32 mouse cellular contexts compared by ENCODE assay signal in genomic region chr16:12700088-12700487, GRCm38 (mm10).
"Had no signal": no experiment of that assay in that cellular context is flagged by ENCODE, and none has a peak within 500 bp of the region (broad histone marks: within the 10 kb centered on the region; RNA-seq: fewer than 3 reads in every experiment).

No protein-coding gene starts in this region.

- H3K9me3 ChIP-seq: limb, embryonic 10.5 days; limb, embryonic 12.5 days; limb, embryonic 13.5 days; limb, embryonic 15.5 days; liver, embryonic 12.5 days; liver, embryonic 13.5 days; liver, embryonic 15.5 days; lung, embryonic 15.5 days; midbrain, embryonic 10.5 days; midbrain, embryonic 12.5 days; midbrain, embryonic 13.5 days; midbrain, embryonic 15.5 days; neural tube, embryonic 12.5 days; neural tube, embryonic 13.5 days had no signal

- H3K27ac ChIP-seq: limb, embryonic 10.5 days; limb, embryonic 12.5 days; limb, embryonic 13.5 days; limb, embryonic 15.5 days; liver, embryonic 12.5 days; liver, embryonic 13.5 days; liver, embryonic 14.5 days; liver, embryonic 15.5 days; lung, embryonic 15.5 days; macrophage; midbrain, embryonic 10.5 days; midbrain, embryonic 12.5 days; midbrain, embryonic 13.5 days; midbrain, embryonic 15.5 days; neural tube, embryonic 12.5 days; neural tube, embryonic 13.5 days had no signal

- H3K4me2 ChIP-seq: limb, embryonic 12.5 days; limb, embryonic 13.5 days; limb, embryonic 15.5 days; liver, embryonic 11.5 days; liver, embryonic 12.5 days; liver, embryonic 13.5 days; liver, embryonic 15.5 days; lung, embryonic 14.5 days; lung, embryonic 15.5 days; midbrain, embryonic 11.5 days; midbrain, embryonic 12.5 days; midbrain, embryonic 13.5 days; midbrain, embryonic 15.5 days; neural tube, embryonic 12.5 days; neural tube, embryonic 13.5 days had no signal

- H3K9ac ChIP-seq: limb, embryonic 12.5 days; limb, embryonic 13.5 days; limb, embryonic 15.5 days; liver, embryonic 12.5 days; liver, embryonic 13.5 days; liver, embryonic 14.5 days; liver, embryonic 15.5 days; liver, postnatal 0 days; lung, embryonic 14.5 days; lung, embryonic 15.5 days; midbrain, embryonic 12.5 days; midbrain, embryonic 13.5 days; midbrain, embryonic 15.5 days; neural tube, embryonic 12.5 days; neural tube, embryonic 13.5 days had no signal

- ATAC-seq: liver, embryonic 12.5 days; liver, postnatal 0 days; lung, postnatal 0 days had no signal

- H3K4me1 ChIP-seq: limb, embryonic 10.5 days; limb, embryonic 12.5 days; limb, embryonic 13.5 days; limb, embryonic 15.5 days; megakaryocyte, embryonic 14.5 days; midbrain, embryonic 10.5 days; midbrain, embryonic 13.5 days; neural tube, embryonic 12.5 days; neural tube, embryonic 13.5 days had no signal

- DNase-seq: left cerebral cortex, postnatal 4 days; liver; liver, embryonic 13.5 days; liver, postnatal 0 days; lung, adult 18-20 months; lung, adult 2 months; lung, embryonic 14.5 days; lung, postnatal 10 days; lung, postnatal 14 days; lung, postnatal 36 days; lung, postnatal 4 days; midbrain, embryonic 14.5 days had no signal

- H3K27me3 ChIP-seq: limb, embryonic 12.5 days; limb, embryonic 13.5 days; limb, embryonic 15.5 days; liver, embryonic 12.5 days; liver, embryonic 13.5 days; liver, embryonic 15.5 days; lung, embryonic 15.5 days; megakaryocyte, embryonic 14.5 days; midbrain, embryonic 12.5 days; midbrain, embryonic 13.5 days; midbrain, embryonic 15.5 days; neural tube, embryonic 12.5 days; neural tube, embryonic 13.5 days had no signal

- H3K4me3 ChIP-seq: limb, embryonic 10.5 days; limb, embryonic 12.5 days; limb, embryonic 13.5 days; limb, embryonic 15.5 days; liver, embryonic 12.5 days; liver, embryonic 13.5 days; liver, embryonic 15.5 days; lung, embryonic 15.5 days; megakaryocyte, embryonic 14.5 days; midbrain, embryonic 10.5 days; midbrain, embryonic 12.5 days; midbrain, embryonic 13.5 days; midbrain, embryonic 15.5 days; myocyte; neural tube, embryonic 12.5 days; neural tube, embryonic 13.5 days had no signal

- H3K36me3 ChIP-seq: limb, embryonic 10.5 days; limb, embryonic 12.5 days; limb, embryonic 13.5 days; limb, embryonic 15.5 days; liver, embryonic 12.5 days; liver, embryonic 13.5 days; liver, embryonic 15.5 days; lung, embryonic 15.5 days; midbrain, embryonic 10.5 days; midbrain, embryonic 12.5 days; midbrain, embryonic 13.5 days; midbrain, embryonic 15.5 days; neural tube, embryonic 12.5 days; neural tube, embryonic 13.5 days had no signal
